Mouse (Mus musculus) myocyte (in vitro differentiated cells): ENCODE measurements around the gene Hsd17b2. TPM values are rescaled to one million over a fixed set of nuclear protein-coding genes. Genes with fewer than 3 reads are reported as not detected.

Source experiments
- H3K27me3 ChIP-seq: one replicate; pipeline ENCODE4 v1.6.1; 2011; ENCODE audit not compliant: control insufficient read depth, insufficient read depth, insufficient read length
- H3K36me3 ChIP-seq: one replicate; pipeline ENCODE4 v1.6.1; 2011; ENCODE audit not compliant: control insufficient read depth, insufficient read depth
- H3K4me2 ChIP-seq: one replicate; pipeline ENCODE4 v1.6.1; 2011; ENCODE audit warnings: low read depth, control low read depth
- H3K4me3 ChIP-seq: one replicate; pipeline ENCODE4 v1.5.1; 2011; ENCODE audit warnings: mild to moderate bottlenecking, control low read depth, moderate library complexity
- H3K79me2 ChIP-seq: one replicate; pipeline ENCODE4 v1.6.1; 2011; ENCODE audit not compliant: control insufficient read depth, insufficient read depth
- H3ac ChIP-seq: one replicate; pipeline ENCODE4 v1.6.1; 2011; ENCODE audit not compliant: control insufficient read depth, insufficient read length
- CEBPB ChIP-seq: IDR thresholded peaks from 2 replicates; pipeline ENCODE4 v1.6.1; 2011; ENCODE audit warnings: mild to moderate bottlenecking, moderate library complexity; ENCODE audit not compliant: poor library complexity, insufficient read depth, severe bottlenecking
- E2F4 ChIP-seq: IDR thresholded peaks from one replicate; pipeline ENCODE4 v1.6.1; 2011; ENCODE audit warnings: mild to moderate bottlenecking, control low read depth, moderate library complexity; ENCODE audit not compliant: insufficient read depth
- MAX ChIP-seq: IDR thresholded peaks from one replicate; pipeline ENCODE4 v1.6.1; 2011; ENCODE audit warnings: low read depth, mild to moderate bottlenecking, control low read depth
- MYOD1 ChIP-seq, 3 experiments: IDR thresholded peaks; one replicate each; pipeline ENCODE4 v1.6.1; 2011; ENCODE audit warnings: control low read depth in 2 of 3, low read depth in 2 of 3, mild to moderate bottlenecking in 2 of 3, moderate library complexity in 1 of 3; ENCODE audit not compliant: insufficient read length in 2 of 3, control insufficient read depth in 1 of 3
- MYOG ChIP-seq, 3 experiments: IDR thresholded peaks; one replicate each; pipeline ENCODE4 v1.6.1; 2011; ENCODE audit warnings: control low read depth in 2 of 3, low read depth in 2 of 3, mild to moderate bottlenecking in 2 of 3; ENCODE audit not compliant: insufficient read length in 2 of 3, control insufficient read depth in 1 of 3, insufficient read depth in 1 of 3
- POLR2A ChIP-seq: IDR thresholded peaks from one replicate; pipeline ENCODE4 v1.6.1; 2011; ENCODE audit warnings: low read depth, mild to moderate bottlenecking, control low read depth, moderate library complexity; ENCODE audit not compliant: insufficient read length
- POLR2AphosphoS2 ChIP-seq: IDR thresholded peaks from one replicate; pipeline ENCODE4 v1.6.1; 2011; ENCODE audit warnings: low read depth, control low read depth; ENCODE audit not compliant: insufficient read length
- REST ChIP-seq: IDR thresholded peaks from one replicate; pipeline ENCODE4 v1.6.1; 2011; ENCODE audit warnings: mild to moderate bottlenecking, control low read depth, moderate library complexity; ENCODE audit not compliant: insufficient read depth, insufficient read length
- SRF ChIP-seq: IDR thresholded peaks from one replicate; pipeline ENCODE4 v1.6.1; 2011; ENCODE audit warnings: low read depth; ENCODE audit not compliant: control insufficient read depth, insufficient read length
- TCF12 ChIP-seq: IDR thresholded peaks from one replicate; pipeline ENCODE4 v1.6.1; 2011; ENCODE audit warnings: mild to moderate bottlenecking, control low read depth; ENCODE audit not compliant: poor library complexity, insufficient read depth, severe bottlenecking
- TCF3 ChIP-seq: IDR thresholded peaks from one replicate; pipeline ENCODE4 v1.6.1; 2011; ENCODE audit warnings: low read depth, control low read depth; ENCODE audit not compliant: insufficient read length
- USF1 ChIP-seq: IDR thresholded peaks from one replicate; pipeline ENCODE4 v1.6.1; 2011; ENCODE audit warnings: low read depth, mild to moderate bottlenecking, control low read depth, moderate library complexity
- polyA plus RNA-seq: library from polyadenylated mRNA; unstranded; fragments of >200 nt; fragmentation: generic; extraction: Trizol; gene quantifications from one replicate; pipeline ENCODE4 v1.2.1, GENCODE M21; 2012; ENCODE audit warnings: missing spikeins

Gene Hsd17b2
- polyA plus RNA-seq, 1 experiment, result not detected

DNA sequence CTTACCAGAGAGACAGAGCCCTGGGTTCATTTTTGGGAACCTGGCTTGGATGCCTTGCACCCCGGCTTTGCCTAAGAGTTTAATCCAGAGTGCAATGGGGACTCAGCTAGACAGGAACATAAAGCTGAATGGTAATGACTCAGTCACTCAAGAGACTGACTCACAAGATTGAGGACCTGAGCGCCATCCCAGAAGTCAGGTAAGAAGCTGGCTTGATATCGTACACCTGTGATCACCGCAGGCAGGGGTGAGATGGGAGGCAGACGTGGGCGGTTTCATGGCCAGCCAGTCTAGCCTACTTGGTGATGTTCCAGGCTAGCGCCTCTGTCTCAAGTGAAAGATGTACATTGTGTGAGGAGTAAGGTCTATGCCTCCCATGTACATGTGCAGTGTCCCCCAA, 81.3 kb downstream of the Hsd17b2 start:
- no peaks in the 10 kb centered on the region for H3K36me3 ChIP-seq
- no peaks in the 10 kb centered on the region for H3K27me3 ChIP-seq
- no peak overlapping the region for H3ac ChIP-seq
- TF ChIP-seq E2F4, result no peak
- TF ChIP-seq MAX, result no peak
- no peak for TF ChIP-seq TCF3
- TF ChIP-seq SRF, result no peak
- TF ChIP-seq POLR2A, result no peak
- no peak for TF ChIP-seq POLR2AphosphoS2
- TF ChIP-seq TCF12, result no peak
- no peak for TF ChIP-seq CEBPB
- no peak for TF ChIP-seq MYOG (IDR thresholded peaks at IDR 0.05; ENCODE audit: control insufficient read depth in 1 of 3, insufficient read depth in 1 of 3, insufficient read length in 2 of 3, low read depth in 2 of 3)
- no peak for TF ChIP-seq MYOD1 (IDR thresholded peaks at IDR 0.05; ENCODE audit: control insufficient read depth in 1 of 3, insufficient read length in 2 of 3, low read depth in 2 of 3)
- no peak for TF ChIP-seq REST
- no peaks in the 10 kb centered on the region for H3K79me2 ChIP-seq
- H3K4me3 ChIP-seq, result no peak overlapping the region
- no peak overlapping the region for H3K4me2 ChIP-seq

DNA sequence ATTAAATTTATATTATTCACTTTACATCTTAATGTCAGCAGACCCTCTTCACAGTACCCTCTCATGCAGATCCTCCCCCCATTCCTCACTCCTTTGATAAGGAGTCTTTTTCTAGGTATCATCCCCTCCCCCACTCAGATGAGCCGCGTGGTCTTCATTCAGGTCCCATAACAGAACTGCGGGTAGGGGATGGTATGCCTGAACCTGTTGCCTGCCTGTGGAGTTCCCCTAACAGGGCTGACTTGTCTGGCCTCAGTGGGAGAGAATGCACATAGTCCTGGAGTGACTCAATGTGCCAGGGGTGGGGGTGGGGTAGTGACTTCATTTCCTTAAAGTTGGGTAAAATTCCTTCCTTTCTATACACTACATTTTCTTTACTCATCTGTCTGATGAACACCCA, 84.7 kb downstream of the Hsd17b2 start:
- Histone ChIP-seq H3ac (no peak overlapping the region), H3K4me2 (no peak overlapping the region), H3K27me3 (no peaks in the 10 kb centered on the region), H3K4me3 (no peak overlapping the region), H3K36me3 (peaks cover 23% of the 10 kb centered on the region), H3K79me2 (no peaks in the 10 kb centered on the region)
- no peak for TF ChIP-seq E2F4
- no peak for TF ChIP-seq POLR2A
- no peak for TF ChIP-seq TCF3
- TF ChIP-seq POLR2AphosphoS2, result no peak
- TF ChIP-seq TCF12, result no peak
- no peak for TF ChIP-seq USF1
- no peak for TF ChIP-seq SRF
- TF ChIP-seq MAX, result no peak
- TF ChIP-seq MYOG (IDR thresholded peaks at IDR 0.05; ENCODE audit: control insufficient read depth in 1 of 3, insufficient read depth in 1 of 3, insufficient read length in 2 of 3, low read depth in 2 of 3), result no peak
- no peak for TF ChIP-seq REST
- TF ChIP-seq CEBPB, result no peak
- TF ChIP-seq MYOD1 (IDR thresholded peaks at IDR 0.05; ENCODE audit: control insufficient read depth in 1 of 3, insufficient read length in 2 of 3, low read depth in 2 of 3), result no peak

DNA sequence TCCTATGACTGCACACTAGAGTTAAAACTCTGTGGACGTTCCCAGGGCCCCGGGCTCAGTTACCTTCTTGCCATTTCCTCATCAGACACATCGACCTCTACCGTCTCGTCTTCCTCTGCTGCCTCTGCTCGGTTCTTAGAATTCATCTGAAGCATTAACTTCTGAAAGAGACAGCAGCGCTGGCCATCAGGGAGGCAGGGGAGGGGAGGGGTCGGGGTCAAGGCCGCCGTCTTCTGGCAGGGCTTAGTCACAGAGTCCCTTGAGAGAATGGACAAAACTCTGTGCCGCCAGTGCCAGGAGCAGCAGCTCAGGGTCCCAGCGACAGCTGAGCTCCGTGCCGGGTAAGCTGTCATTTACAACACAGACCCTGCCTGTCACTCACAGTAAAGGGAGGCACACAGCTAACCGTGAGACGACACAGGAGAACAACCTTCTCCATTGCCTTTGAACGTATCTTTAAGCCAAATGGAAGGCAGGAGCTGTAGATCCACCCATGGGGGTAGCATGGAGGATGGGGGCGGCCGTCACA, 91.0 kb downstream of the Hsd17b2 start:
- no peak overlapping the region for H3K4me2 ChIP-seq
- H3K27me3 ChIP-seq, result no peaks in the 10 kb centered on the region
- H3K36me3 ChIP-seq, result peaks cover 44% of the 10 kb centered on the region
- H3ac ChIP-seq, result no peak overlapping the region
- TF ChIP-seq MAX, result no peak
- TF ChIP-seq USF1, result no peak
- no peak for TF ChIP-seq TCF3
- TF ChIP-seq REST, result no peak
- TF ChIP-seq MYOG (IDR thresholded peaks at IDR 0.05; ENCODE audit: control insufficient read depth in 1 of 3, insufficient read depth in 1 of 3, insufficient read length in 2 of 3, low read depth in 2 of 3), result no peak
- no peak for TF ChIP-seq E2F4
- TF ChIP-seq TCF12, result no peak
- TF ChIP-seq POLR2A, result no peak
- no peak for TF ChIP-seq MYOD1 (IDR thresholded peaks at IDR 0.05; ENCODE audit: control insufficient read depth in 1 of 3, insufficient read length in 2 of 3, low read depth in 2 of 3)
- no peak for TF ChIP-seq POLR2AphosphoS2
- no peak for TF ChIP-seq SRF
- TF ChIP-seq CEBPB, result no peak
- H3K4me3 ChIP-seq, result no peak overlapping the region
- no peaks in the 10 kb centered on the region for H3K79me2 ChIP-seq

DNA sequence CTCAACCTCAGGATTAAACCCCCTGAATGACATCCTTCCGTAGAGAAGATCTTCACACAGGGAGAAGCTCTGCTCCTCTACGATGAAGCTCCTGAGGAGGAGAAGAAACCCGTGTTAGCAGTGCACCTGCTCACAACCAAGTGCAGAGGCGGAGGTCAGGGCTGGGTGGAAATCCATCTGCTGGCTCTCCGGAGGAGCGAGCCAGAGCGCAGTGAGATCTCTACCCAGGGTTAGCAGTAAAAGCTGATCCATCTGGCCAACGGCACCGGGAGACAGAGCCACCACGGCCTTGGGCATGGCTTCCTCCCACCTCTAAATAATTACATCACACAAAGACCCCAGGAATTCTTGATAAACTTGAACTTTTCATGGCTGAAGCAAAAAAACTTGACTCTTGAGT, 92.9 kb downstream of the Hsd17b2 start:
- no peaks in the 10 kb centered on the region for H3K27me3 ChIP-seq
- no peak overlapping the region for H3ac ChIP-seq
- H3K36me3 ChIP-seq, result peaks cover 47% of the 10 kb centered on the region
- no peak overlapping the region for H3K4me2 ChIP-seq
- no peak overlapping the region for H3K4me3 ChIP-seq
- H3K79me2 ChIP-seq, result peaks cover 6% of the 10 kb centered on the region
- TF ChIP-seq REST, result no peak
- no peak for TF ChIP-seq MYOG (IDR thresholded peaks at IDR 0.05; ENCODE audit: control insufficient read depth in 1 of 3, insufficient read depth in 1 of 3, insufficient read length in 2 of 3, low read depth in 2 of 3)
- no peak for TF ChIP-seq MAX
- no peak for TF ChIP-seq POLR2A
- no peak for TF ChIP-seq MYOD1 (IDR thresholded peaks at IDR 0.05; ENCODE audit: control insufficient read depth in 1 of 3, insufficient read length in 2 of 3, low read depth in 2 of 3)

GRCm38 (mm10) chr8:117796464-117796863, 94.8 kb downstream of the Hsd17b2 start:
- Histone ChIP-seq H3K79me2 (peaks cover 25% of the 10 kb centered on the region), H3K4me3 (no peak overlapping the region), H3K4me2 (no peak overlapping the region), H3K36me3 (peaks cover 28% of the 10 kb centered on the region), H3K27me3 (no peaks in the 10 kb centered on the region), H3ac (no peak overlapping the region)
- no peak for TF ChIP-seq REST
